Mouse (Mus musculus) embryonic fibroblast, embryonic 13.5 days (primary cell): ENCODE measurements around the gene Cideb. TPM values are rescaled to one million over a fixed set of nuclear protein-coding genes. Genes with fewer than 3 reads are reported as not detected.

Source experiments
- H3K27ac ChIP-seq: 2 replicates; pipeline ENCODE4 v1.5.1; 2012; ENCODE audit warnings: low read length, control low read depth, inconsistent platforms; ENCODE audit not compliant: insufficient read depth
- H3K4me1 ChIP-seq: 2 replicates; pipeline ENCODE4 v1.6.1; 2011; ENCODE audit warnings: low read length; ENCODE audit not compliant: control insufficient read depth, insufficient read depth
- H3K4me3 ChIP-seq: 2 replicates; pipeline ENCODE4 v1.5.1; 2011; ENCODE audit warnings: mild to moderate bottlenecking, control low read depth, low read length; ENCODE audit not compliant: insufficient read depth
- CTCF ChIP-seq: IDR thresholded peaks from 2 replicates; pipeline ENCODE4 v1.5.1; 2011; ENCODE audit warnings: mild to moderate bottlenecking, control low read depth, low read length, moderate library complexity, borderline replicate concordance; ENCODE audit not compliant: insufficient read depth
- POLR2A ChIP-seq: IDR thresholded peaks from 2 replicates; pipeline ENCODE4 v1.6.1; 2011; ENCODE audit warnings: low read depth, mild to moderate bottlenecking, control low read depth, low read length, moderate library complexity
- polyA plus RNA-seq: library from polyadenylated mRNA; stranded (reverse); fragments of >200 nt; gene quantifications from 2 replicates; pipeline ENCODE4 v1.2.4, GENCODE M21; 2011; ENCODE audit warnings: low read depth; ENCODE audit not compliant: missing spikeins, insufficient read length

Cideb gene
- 0.95 TPM in 1 of 2 replicates, not detected in the other for polyA plus RNA-seq

DNA sequence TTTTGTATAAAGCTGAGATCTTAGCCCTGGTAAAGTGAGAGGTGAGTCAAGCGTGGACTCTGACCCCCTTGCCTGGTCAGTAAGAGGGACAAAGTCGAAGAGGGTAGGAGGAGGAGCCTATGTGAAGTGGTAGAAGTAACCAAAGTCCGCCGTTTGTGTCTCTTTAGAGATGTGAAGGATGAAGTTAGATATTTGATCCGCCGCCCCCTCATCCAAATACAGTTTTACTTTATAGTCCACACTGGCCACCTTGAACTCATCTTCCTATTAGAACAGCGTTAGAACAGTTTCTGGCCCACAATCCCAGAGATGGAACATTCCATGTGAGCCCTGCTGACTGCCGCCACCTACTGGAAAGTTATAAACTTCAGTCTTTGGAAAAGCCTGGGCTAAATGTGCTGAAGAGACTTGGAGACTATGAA is at the start of gene Cideb:
Gene Cideb (minus strand): TSS at position 96 of the 422 bp plus-strand sequence.
- Histone ChIP-seq H3K4me1 (no peaks in the 10 kb centered on the region), H3K27ac (no peak within 1 kb of the TSS), H3K4me3 (no peak within 1 kb of the TSS)
- TF ChIP-seq POLR2A (no peak), CTCF (peak; percentile 19; the same call in 1 of the 2 replicates)

DNA sequence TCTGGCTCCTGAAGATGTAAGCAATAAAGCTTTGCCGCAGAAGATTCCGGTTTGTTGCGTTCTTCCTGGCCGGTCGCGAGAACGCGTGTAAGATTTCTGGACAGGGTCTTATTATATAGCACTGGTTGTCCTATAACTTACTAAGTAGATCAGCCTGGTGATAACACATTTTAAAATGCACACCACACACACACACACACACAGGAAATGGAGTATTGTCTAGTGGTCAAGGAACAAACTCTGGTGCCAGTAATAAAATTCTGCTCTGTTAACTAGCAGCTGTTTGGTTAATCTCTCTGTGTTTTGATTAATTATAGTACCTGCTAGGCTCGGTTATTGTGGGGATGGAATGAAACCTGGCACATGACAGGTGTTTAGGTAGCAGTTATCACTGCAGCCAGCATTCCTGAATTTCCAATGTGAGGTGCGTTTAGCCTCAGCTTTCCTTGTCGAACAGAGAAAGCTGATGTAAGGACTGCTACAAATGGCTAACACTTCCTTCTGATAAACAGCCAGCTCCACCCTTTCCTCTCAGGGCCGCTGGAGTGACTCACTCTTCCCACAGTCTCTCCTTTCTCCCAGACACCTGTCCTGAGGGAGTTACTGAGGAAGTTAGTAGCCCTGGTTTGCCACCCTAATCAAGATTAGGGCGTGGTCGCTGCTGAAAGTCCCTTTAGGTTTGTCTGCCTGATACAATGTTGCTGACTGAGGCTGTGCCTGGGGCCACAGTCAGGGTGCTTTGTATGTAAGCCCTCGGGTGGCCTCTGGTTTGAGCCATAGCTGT is 37.3 kb upstream of the Cideb start:
- no peak for TF ChIP-seq CTCF
- Histone ChIP-seq H3K27ac (no peak overlapping the region), H3K4me3 (no peak overlapping the region), H3K4me1 (peaks cover 3% of the 10 kb centered on the region; the same call in 1 of the 2 replicates)

DNA sequence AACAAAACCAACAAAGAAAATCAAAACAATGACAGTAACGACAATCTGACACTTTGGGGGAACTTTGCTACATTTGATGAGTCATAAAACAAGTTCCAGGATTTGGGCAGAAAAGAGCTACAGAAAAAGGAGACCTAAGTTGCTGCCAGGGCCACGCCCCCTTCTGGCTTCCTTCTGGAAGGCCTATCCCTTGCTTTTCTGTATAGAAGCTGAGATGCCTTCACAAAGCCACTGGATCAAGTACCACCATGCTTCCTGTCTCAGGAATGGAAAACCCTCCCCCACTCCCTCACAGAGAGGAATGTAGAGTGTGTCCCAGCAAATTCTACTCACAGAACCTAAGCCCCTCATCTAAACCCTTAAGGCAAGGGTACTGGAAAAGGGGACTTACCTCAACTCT is 35.7 kb upstream of the Cideb start:
- no peak for TF ChIP-seq POLR2A
- TF ChIP-seq CTCF, result no peak
- H3K27ac ChIP-seq, result no peak overlapping the region
- no peak overlapping the region for H3K4me3 ChIP-seq
- peaks cover 3% of the 10 kb centered on the region; the same call in 1 of the 2 replicates for H3K4me1 ChIP-seq

DNA sequence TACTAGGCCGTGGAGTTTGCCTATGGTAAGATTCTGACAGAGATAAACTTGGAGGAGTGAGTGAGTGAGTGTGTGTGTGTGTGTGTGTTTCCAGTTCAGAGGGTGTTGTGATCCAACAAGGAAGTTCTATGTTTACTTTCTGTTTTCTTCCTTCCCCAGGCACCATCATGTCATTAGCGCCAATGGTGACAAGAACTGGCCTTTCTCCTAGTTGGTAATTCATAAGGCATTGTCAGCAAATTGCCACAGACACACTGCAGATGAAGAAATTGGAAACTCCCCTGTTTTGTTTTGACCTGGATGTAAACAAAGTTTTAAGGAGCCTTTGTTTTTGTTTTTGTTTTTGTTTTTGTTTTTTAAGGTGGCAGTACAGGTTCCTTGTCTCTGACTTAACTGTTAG is 35.2 kb upstream of the Cideb start:
- no peak overlapping the region for H3K27ac ChIP-seq
- TF ChIP-seq CTCF (no peak), POLR2A (no peak)
- H3K4me3 ChIP-seq, result no peak overlapping the region
- peaks cover 3% of the 10 kb centered on the region; the same call in 1 of the 2 replicates for H3K4me1 ChIP-seq

DNA sequence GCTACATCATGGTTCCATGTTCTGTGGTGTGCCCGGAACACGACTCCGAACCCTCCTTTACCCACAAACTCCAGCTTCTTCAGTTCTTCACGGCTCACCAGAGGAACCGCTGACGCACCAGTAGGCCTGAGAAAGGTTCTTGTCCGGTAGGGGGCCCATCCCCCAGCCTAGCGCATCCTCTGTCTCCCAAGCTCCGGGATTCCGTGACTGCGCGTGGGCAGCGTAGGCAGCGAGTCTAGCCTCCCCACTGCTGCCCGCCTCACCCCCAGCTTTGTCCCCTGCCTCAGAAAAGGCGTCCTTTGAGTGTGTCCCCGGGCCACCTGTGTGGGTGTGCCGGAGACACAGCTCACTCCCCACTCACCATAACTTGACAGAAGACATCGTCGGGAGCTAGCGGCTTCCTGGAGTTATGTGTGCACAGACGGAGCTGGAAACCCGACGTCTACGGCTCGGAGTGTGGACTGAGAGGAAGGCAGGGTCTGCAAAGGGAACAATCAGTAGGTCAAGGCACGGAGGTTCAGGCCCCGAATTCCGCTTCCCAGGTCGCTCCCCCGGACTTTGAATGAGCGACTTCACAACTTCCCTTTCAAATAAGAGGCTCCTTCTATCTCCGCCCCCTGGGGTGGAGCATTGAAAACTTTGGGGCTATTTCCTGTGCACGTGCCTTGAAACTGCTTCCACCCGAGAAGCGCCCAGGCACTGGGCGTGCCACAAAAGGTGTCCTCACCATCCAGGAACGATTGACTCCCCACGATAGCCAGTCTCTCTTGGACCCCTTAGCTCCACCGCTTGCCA is 30.2 kb upstream of the Cideb start, which contains the start of gene Ripk3:
Gene Ripk3 (minus strand): TSS at position 610 of the 795 bp plus-strand sequence.
- H3K4me3 ChIP-seq, result peak within 1 kb of the TSS; percentile 48
- TF ChIP-seq CTCF (peak; percentile 8; the same call in 1 of the 2 replicates), POLR2A (peak; percentile 82)
- H3K27ac ChIP-seq, result no peak within 1 kb of the TSS

DNA sequence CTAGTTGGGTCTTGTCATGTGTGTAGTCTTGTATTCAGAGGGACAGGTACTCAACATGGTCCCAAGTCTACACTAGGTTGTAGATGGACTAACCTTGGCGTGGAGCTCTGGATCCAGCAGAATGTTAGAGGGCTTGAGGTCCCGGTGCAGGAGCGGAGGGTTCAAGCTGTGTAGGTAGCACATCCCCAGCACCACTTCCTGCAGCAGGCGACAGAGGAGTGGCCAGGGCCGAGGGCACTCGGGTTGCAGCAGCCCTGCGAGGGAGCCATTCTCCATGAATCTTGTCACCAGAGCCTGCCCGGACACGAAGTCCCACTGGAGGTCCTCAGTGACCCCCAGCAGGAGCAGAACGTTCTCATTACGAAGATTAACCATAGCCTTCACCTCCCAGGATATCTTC is 29.5 kb upstream of the Cideb start:
- no peak overlapping the region for H3K27ac ChIP-seq
- no peak for TF ChIP-seq POLR2A
- peak overlapping the region; percentile 48 for H3K4me3 ChIP-seq
- peaks cover 2% of the 10 kb centered on the region; the same call in 1 of the 2 replicates for H3K4me1 ChIP-seq

More for the DNA sequence above, 30.2 kb upstream of the Cideb start, which contains the start of gene Ripk3:
- peaks cover 2% of the 10 kb centered on the region; the same call in 1 of the 2 replicates for H3K4me1 ChIP-seq

DNA sequence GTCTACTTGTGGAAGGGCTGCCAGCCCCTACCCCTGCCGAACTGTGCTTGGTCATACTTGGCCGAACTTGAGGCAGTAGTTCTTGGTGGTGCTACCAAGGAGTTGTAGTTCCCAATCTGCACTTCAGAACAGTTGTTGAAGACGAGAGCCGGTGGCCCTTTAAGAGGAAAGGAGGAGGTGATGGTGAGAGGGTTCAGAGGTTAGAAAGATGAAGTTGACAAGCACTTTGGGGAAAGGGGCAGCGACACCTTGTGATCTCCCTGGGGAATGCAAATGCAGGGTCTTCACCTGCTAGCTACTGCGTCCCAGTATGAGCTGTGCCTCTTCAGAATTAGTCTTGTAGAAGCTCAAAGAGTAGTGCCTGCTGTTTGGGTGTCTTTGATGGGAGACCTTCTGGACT is 26.9 kb upstream of the Cideb start:
- H3K27ac ChIP-seq, result no peak overlapping the region
- no peak overlapping the region for H3K4me3 ChIP-seq
- peaks cover 2% of the 10 kb centered on the region; the same call in 1 of the 2 replicates for H3K4me1 ChIP-seq
- TF ChIP-seq CTCF (peak; percentile 17; the same call in 1 of the 2 replicates), POLR2A (no peak)

DNA sequence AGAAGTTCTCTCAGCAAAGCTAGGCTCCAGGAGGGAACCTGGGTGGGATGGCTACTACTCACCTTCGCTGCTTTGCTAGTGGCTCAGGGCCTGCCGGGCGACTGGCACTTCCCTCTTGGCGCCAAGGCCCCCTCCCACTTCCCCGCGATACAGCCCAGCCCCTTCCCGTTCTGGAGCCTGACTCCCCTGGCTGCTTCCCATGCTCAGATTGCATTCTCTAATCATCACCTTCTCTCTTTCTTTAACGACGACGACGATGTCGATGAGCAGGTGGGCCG is 25.6 kb upstream of the Cideb start, which contains the start of gene Adcy4:
Gene Adcy4 (minus strand): TSS at position 138 of the 278 bp plus-strand sequence.
- Histone ChIP-seq H3K27ac (peak within 1 kb of the TSS; percentile 72), H3K4me3 (peak within 1 kb of the TSS; percentile 31), H3K4me1 (peaks cover 2% of the 10 kb centered on the region; the same call in 1 of the 2 replicates)
- TF ChIP-seq POLR2A, result no peak; the same call in 1 of the 2 replicates
- TF ChIP-seq CTCF, result no peak

DNA sequence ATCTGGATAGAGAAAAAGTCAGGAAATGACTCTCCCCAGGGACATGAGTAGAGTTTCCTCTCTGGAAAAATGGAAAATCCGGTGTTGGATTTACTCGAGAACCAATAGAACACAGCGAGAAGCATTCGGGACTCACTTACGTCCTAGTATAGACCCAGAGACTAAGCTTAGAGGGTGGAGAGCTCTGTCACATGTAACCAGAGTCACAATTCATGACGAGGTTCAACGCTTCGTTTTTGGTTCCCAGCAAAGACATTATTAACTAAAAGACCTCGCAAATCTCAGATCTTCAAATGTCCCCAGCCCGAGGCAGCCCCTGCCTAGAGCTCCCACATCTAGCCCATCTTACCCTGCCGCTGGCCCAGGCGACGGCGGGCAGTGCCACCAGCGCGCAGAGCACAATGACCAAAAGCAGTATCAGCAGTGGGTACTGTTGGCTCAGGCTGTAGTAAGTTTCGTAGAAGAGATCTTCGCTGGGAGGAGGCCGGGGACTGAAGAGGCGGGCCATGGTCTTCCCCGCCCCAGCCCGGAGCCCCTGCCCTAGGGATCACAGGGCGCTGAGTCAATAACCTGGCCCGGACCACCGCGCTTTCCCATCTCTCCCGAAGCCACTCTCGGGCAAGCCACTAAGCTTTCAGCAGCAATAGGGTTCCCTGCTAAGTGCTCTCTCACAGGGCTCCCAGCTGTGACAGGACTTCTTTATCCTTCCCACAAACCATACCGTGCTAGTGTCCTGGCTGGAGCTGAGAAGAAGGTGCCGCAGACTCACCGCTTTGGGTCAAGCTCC is 25.1 kb upstream of the Cideb start:
- H3K4me3 ChIP-seq, result peak overlapping the region; percentile 31
- H3K4me1 ChIP-seq, result peaks cover 2% of the 10 kb centered on the region; the same call in 1 of the 2 replicates
- peak overlapping the region; percentile 72 for H3K27ac ChIP-seq
- TF ChIP-seq CTCF (no peak), POLR2A (peak; percentile 58)
